Mouse (Mus musculus) brain, embryonic 14.5 days (tissue): Measurements from ENCODE around the gene Gng11.

Experiments used
- CTCF ChIP-seq: fragments of 200-500 bp; IDR thresholded peaks from 2 replicates; pipeline ENCODE4 v1.5.1; 2012; ENCODE audit warnings: inconsistent platforms, mild to moderate bottlenecking, moderate library complexity, borderline replicate concordance; ENCODE audit not compliant: insufficient read depth, insufficient read length; ENCODE audit errors: extremely low read depth
- POLR2A ChIP-seq: fragments of 200-500 bp; IDR thresholded peaks from 2 replicates; pipeline ENCODE4 v1.6.1; 2012; ENCODE audit warnings: mild to moderate bottlenecking, inconsistent platforms, borderline replicate concordance; ENCODE audit not compliant: poor library complexity, insufficient read depth, insufficient read length, severe bottlenecking; ENCODE audit errors: extremely low read depth

- TF ChIP-seq CTCF, result no peak
- no peak for TF ChIP-seq POLR2A
Measured at GRCm38 (mm10) chr6:3973679-3974078, 30.0 kb upstream of the Gng11 start.
